Mouse (Mus musculus) adrenal gland, postnatal 25 days (tissue): ENCODE measurements around the gene Cavin2. TPM values are rescaled to one million over a fixed set of nuclear protein-coding genes. Genes with fewer than 3 reads are reported as not detected.

Experiments
- DNase-seq: peaks from one replicate; pipeline ENCODE4 v3.0.0; 2021; ENCODE audit warnings: mixed read lengths
- total RNA-seq: library from RNA; stranded (reverse); gene quantifications from 2 replicates; pipeline ENCODE4 v1.2.3, GENCODE M21; 2021

The Cavin2 gene
- total RNA-seq, 1 experiment from 2014 or later = 34.5 TPM

- DNase-seq = no peak
Observed at GRCm38 (mm10) chr1:51315476-51315875, 26.6 kb downstream of the Cavin2 start.

GRCm38 (mm10) chr1:51323506-51323905, 34.6 kb downstream of the Cavin2 start:
- no peak for DNase-seq

- no peak for DNase-seq
Observed at GRCm38 (mm10) chr1:51328541-51328940, 39.6 kb downstream of the Cavin2 start.

GRCm38 (mm10) chr1:51332986-51333385, 44.1 kb downstream of the Cavin2 start:
- DNase-seq = no peak

- DNase-seq = peak; percentile 83
Observed at GRCm38 (mm10) chr1:51333557-51334285, 44.8 kb downstream of the Cavin2 start.

GRCm38 (mm10) chr1:51334289-51334688, 45.4 kb downstream of the Cavin2 start:
- no peak for DNase-seq

GRCm38 (mm10) chr1:51335081-51335480, 46.2 kb downstream of the Cavin2 start:
- no peak for DNase-seq

GRCm38 (mm10) chr1:51344160-51344559, 55.2 kb downstream of the Cavin2 start:
- DNase-seq = no peak

GRCm38 (mm10) chr1:51347596-51347995, 58.7 kb downstream of the Cavin2 start:
- no peak for DNase-seq

- DNase-seq = no peak
Observed at GRCm38 (mm10) chr1:51348631-51349030, 59.7 kb downstream of the Cavin2 start.

- DNase-seq = no peak
Observed at GRCm38 (mm10) chr1:51349291-51349967, 60.5 kb downstream of the Cavin2 start.

Other genes starting within 250 kb of the Cavin2 start
- gene Nabp1, start 189.3 kb downstream of the Cavin2 start, total RNA-seq = 52.0 and 72.5 TPM in 2 replicates